Mouse (Mus musculus) myocyte (in vitro differentiated cells): ENCODE data around the gene Sox5. TPM values are rescaled to one million over a fixed set of nuclear protein-coding genes. Genes with fewer than 3 reads are reported as not detected.

Experiments
- H3K27me3 ChIP-seq: one replicate; pipeline ENCODE4 v1.6.1; 2011; ENCODE audit not compliant: control insufficient read depth, insufficient read depth, insufficient read length
- H3K36me3 ChIP-seq: one replicate; pipeline ENCODE4 v1.6.1; 2011; ENCODE audit not compliant: control insufficient read depth, insufficient read depth
- H3K4me2 ChIP-seq: one replicate; pipeline ENCODE4 v1.6.1; 2011; ENCODE audit warnings: low read depth, control low read depth
- H3K4me3 ChIP-seq: one replicate; pipeline ENCODE4 v1.5.1; 2011; ENCODE audit warnings: mild to moderate bottlenecking, control low read depth, moderate library complexity
- H3K79me2 ChIP-seq: one replicate; pipeline ENCODE4 v1.6.1; 2011; ENCODE audit not compliant: control insufficient read depth, insufficient read depth
- H3ac ChIP-seq: one replicate; pipeline ENCODE4 v1.6.1; 2011; ENCODE audit not compliant: control insufficient read depth, insufficient read length
- CEBPB ChIP-seq: IDR thresholded peaks from 2 replicates; pipeline ENCODE4 v1.6.1; 2011; ENCODE audit warnings: mild to moderate bottlenecking, moderate library complexity; ENCODE audit not compliant: poor library complexity, insufficient read depth, severe bottlenecking
- E2F4 ChIP-seq: IDR thresholded peaks from one replicate; pipeline ENCODE4 v1.6.1; 2011; ENCODE audit warnings: mild to moderate bottlenecking, control low read depth, moderate library complexity; ENCODE audit not compliant: insufficient read depth
- MAX ChIP-seq: IDR thresholded peaks from one replicate; pipeline ENCODE4 v1.6.1; 2011; ENCODE audit warnings: low read depth, mild to moderate bottlenecking, control low read depth
- MYOD1 ChIP-seq, 3 experiments: IDR thresholded peaks; one replicate each; pipeline ENCODE4 v1.6.1; 2011; ENCODE audit warnings: control low read depth in 2 of 3, low read depth in 2 of 3, mild to moderate bottlenecking in 2 of 3, moderate library complexity in 1 of 3; ENCODE audit not compliant: insufficient read length in 2 of 3, control insufficient read depth in 1 of 3
- MYOG ChIP-seq, 3 experiments: IDR thresholded peaks; one replicate each; pipeline ENCODE4 v1.6.1; 2011; ENCODE audit warnings: control low read depth in 2 of 3, low read depth in 2 of 3, mild to moderate bottlenecking in 2 of 3; ENCODE audit not compliant: insufficient read length in 2 of 3, control insufficient read depth in 1 of 3, insufficient read depth in 1 of 3
- POLR2A ChIP-seq: IDR thresholded peaks from one replicate; pipeline ENCODE4 v1.6.1; 2011; ENCODE audit warnings: low read depth, mild to moderate bottlenecking, control low read depth, moderate library complexity; ENCODE audit not compliant: insufficient read length
- POLR2AphosphoS2 ChIP-seq: IDR thresholded peaks from one replicate; pipeline ENCODE4 v1.6.1; 2011; ENCODE audit warnings: low read depth, control low read depth; ENCODE audit not compliant: insufficient read length
- REST ChIP-seq: IDR thresholded peaks from one replicate; pipeline ENCODE4 v1.6.1; 2011; ENCODE audit warnings: mild to moderate bottlenecking, control low read depth, moderate library complexity; ENCODE audit not compliant: insufficient read depth, insufficient read length
- SRF ChIP-seq: IDR thresholded peaks from one replicate; pipeline ENCODE4 v1.6.1; 2011; ENCODE audit warnings: low read depth; ENCODE audit not compliant: control insufficient read depth, insufficient read length
- TCF12 ChIP-seq: IDR thresholded peaks from one replicate; pipeline ENCODE4 v1.6.1; 2011; ENCODE audit warnings: mild to moderate bottlenecking, control low read depth; ENCODE audit not compliant: poor library complexity, insufficient read depth, severe bottlenecking
- TCF3 ChIP-seq: IDR thresholded peaks from one replicate; pipeline ENCODE4 v1.6.1; 2011; ENCODE audit warnings: low read depth, control low read depth; ENCODE audit not compliant: insufficient read length
- USF1 ChIP-seq: IDR thresholded peaks from one replicate; pipeline ENCODE4 v1.6.1; 2011; ENCODE audit warnings: low read depth, mild to moderate bottlenecking, control low read depth, moderate library complexity
- polyA plus RNA-seq: library from polyadenylated mRNA; unstranded; fragments of >200 nt; fragmentation: generic; extraction: Trizol; gene quantifications from one replicate; pipeline ENCODE4 v1.2.1, GENCODE M21; 2012; ENCODE audit warnings: missing spikeins

Gene Sox5
- polyA plus RNA-seq, 1 experiment, result 0.50 TPM

DNA sequence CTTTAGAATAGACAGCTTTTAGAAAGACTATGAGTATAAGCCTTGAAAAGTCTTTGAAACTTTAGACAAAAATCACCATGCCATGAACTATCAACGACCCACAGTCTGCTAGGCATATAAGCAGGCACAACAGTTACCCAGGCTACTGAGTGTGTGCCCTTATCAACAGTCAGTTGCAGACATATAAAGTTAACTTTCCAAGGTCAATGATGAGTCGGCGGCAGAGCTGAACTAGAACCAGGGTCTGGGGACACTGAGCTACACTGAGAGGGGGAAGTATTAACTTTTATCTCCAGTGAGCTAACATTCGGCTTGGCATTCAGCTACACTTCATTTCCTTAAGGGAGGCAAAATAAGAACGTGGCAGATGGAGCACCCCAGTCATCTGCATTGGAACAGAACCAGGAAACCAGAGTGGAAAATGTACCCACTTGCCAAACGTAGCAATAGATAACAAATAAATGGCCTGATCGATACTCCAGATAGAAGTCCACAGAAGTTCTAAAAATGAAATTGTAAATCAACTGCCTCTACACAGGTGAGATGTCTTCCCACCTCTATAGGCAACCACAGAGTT is 154.2 kb downstream of the Sox5 start:
- Histone ChIP-seq H3K4me2 (no peak overlapping the region), H3ac (no peak overlapping the region), H3K27me3 (no peaks in the 10 kb centered on the region), H3K79me2 (no peaks in the 10 kb centered on the region), H3K36me3 (no peaks in the 10 kb centered on the region), H3K4me3 (no peak overlapping the region)
- TF ChIP-seq MYOG (IDR thresholded peaks at IDR 0.05; ENCODE audit: control insufficient read depth in 1 of 3, insufficient read depth in 1 of 3, insufficient read length in 2 of 3, low read depth in 2 of 3) (no peak), USF1 (no peak), POLR2A (no peak), REST (no peak)

DNA sequence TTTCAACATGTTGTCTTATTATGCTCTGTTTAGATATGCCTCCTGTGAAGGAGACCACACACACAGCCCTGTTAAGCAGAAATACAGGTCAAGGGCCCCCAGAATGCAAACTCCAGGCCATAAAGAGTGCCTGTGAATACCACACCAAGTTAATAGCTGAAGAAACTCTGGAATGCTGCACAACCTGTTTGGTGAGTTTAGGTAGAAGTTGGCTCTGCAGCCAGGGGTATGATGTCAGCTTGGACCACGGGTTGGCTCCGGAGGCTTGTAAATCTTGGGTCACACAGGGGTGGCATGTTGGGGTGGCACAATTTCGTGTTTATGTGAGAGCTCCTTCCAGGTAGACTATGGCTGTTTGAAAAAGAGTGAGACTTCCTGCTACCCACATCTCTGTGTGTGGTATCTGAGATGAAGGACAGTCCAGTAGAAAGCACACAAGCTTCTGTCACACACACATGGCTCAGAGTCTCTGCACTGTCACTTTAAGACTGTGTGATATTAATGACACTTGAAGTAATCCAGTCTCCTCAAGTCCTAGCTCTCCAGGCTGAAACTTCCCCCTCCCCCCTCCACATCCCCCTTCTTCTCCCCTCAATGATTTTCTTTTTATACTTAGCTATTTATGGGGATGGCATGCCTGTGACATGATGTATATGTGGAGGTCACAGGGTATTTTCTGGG is 160.5 kb downstream of the Sox5 start:
- H3K27me3 ChIP-seq, result no peaks in the 10 kb centered on the region
- no peak overlapping the region for H3K4me3 ChIP-seq
- H3K79me2 ChIP-seq, result no peaks in the 10 kb centered on the region
- no peak overlapping the region for H3K4me2 ChIP-seq
- no peak for TF ChIP-seq POLR2A
- no peak overlapping the region for H3ac ChIP-seq
- H3K36me3 ChIP-seq, result no peaks in the 10 kb centered on the region

DNA sequence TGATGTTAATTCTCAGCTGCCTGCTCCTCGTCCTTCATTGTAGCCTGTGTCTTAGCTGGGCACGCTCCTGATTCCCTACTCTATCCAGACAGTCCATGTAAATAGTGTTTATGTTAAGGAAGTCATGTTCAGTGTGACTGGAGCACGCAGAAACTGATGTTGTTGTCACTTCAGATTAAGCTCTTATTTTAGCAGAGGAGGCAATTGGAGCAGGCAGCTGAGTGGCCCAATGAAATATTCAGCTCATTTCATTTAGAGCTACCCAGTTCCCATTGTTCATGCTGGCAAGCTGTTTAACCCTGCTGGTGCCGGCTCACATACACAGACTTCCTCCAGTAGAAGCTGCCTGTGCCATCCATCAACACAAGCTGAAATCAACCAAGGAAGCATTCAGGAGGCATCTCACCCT is 170.4 kb downstream of the Sox5 start:
- Histone ChIP-seq H3K36me3 (no peaks in the 10 kb centered on the region), H3K79me2 (no peaks in the 10 kb centered on the region), H3K4me3 (no peak overlapping the region), H3ac (no peak overlapping the region), H3K27me3 (no peaks in the 10 kb centered on the region), H3K4me2 (no peak overlapping the region)
- TF ChIP-seq MAX (no peak), E2F4 (no peak), TCF12 (no peak), SRF (no peak), USF1 (no peak), MYOG (IDR thresholded peaks at IDR 0.05; ENCODE audit: control insufficient read depth in 1 of 3, insufficient read depth in 1 of 3, insufficient read length in 2 of 3, low read depth in 2 of 3) (no peak), POLR2AphosphoS2 (no peak), TCF3 (no peak), CEBPB (no peak), POLR2A (no peak), MYOD1 (IDR thresholded peaks at IDR 0.05; ENCODE audit: control insufficient read depth in 1 of 3, insufficient read length in 2 of 3, low read depth in 2 of 3) (no peak), REST (no peak)

DNA sequence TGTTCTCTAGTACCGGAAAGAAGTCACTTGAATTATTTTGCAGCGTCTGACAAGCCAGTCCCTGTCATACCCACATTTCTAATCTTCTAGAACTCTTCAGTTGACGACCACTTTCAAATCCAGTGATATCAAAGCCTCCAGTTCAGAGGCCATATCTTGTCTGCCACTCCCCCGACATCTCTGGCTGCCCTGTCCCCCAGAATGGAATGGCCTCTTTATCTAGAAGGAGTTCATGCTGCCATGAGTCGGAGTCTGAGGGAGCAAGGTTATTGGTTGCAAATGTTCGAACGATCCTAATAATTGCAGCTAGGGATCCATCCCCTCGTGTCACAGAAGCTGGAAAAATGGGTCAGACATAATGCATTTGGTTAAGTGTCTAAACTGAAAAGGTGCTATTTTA is 170.9 kb downstream of the Sox5 start:
- H3K4me3 ChIP-seq, result no peak overlapping the region
- no peaks in the 10 kb centered on the region for H3K36me3 ChIP-seq
- H3K4me2 ChIP-seq, result no peak overlapping the region
- H3K79me2 ChIP-seq, result no peaks in the 10 kb centered on the region
- TF ChIP-seq CEBPB (no peak), MAX (no peak), REST (no peak), USF1 (no peak)
- no peaks in the 10 kb centered on the region for H3K27me3 ChIP-seq
- no peak overlapping the region for H3ac ChIP-seq

DNA sequence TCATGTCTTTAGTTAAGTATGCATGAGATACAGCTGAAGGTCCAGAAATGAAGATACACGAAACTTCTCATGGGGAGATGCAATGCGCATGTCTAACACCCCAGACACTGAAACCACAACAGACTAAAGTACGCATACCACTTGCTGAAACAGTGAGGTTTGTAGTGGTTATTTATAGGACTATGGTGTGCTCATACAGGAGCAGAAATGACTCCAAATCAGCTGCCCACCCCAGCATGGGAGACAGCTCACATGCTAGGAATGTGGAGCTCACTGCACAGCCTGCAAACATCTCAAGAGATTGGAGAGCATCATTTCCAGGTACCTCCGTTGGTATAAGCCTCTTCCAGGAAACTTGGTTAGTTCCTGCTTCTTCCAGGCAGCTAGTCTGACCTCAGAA is 178.9 kb downstream of the Sox5 start:
- H3ac ChIP-seq, result no peak overlapping the region
- no peaks in the 10 kb centered on the region for H3K36me3 ChIP-seq
- H3K4me2 ChIP-seq, result peak overlapping the region; percentile 27
- no peaks in the 10 kb centered on the region for H3K27me3 ChIP-seq
- H3K4me3 ChIP-seq, result no peak overlapping the region
- no peaks in the 10 kb centered on the region for H3K79me2 ChIP-seq
- TF ChIP-seq MYOG (IDR thresholded peaks at IDR 0.05; ENCODE audit: control insufficient read depth in 1 of 3, insufficient read depth in 1 of 3, insufficient read length in 2 of 3, low read depth in 2 of 3) (peak in 1 of 3 experiments; percentile 13), MYOD1 (IDR thresholded peaks at IDR 0.05; ENCODE audit: control insufficient read depth in 1 of 3, insufficient read length in 2 of 3, low read depth in 2 of 3) (peak in 2 of 3 experiments; percentile 30 to 58), POLR2A (no peak), MAX (no peak), CEBPB (no peak)
